Mouse (Mus musculus) lung, postnatal 0 days (tissue): ENCODE results near the gene Pmp22.

ENCODE experiments used
- CTCF ChIP-seq: IDR thresholded peaks from 2 replicates; pipeline ENCODE4 v1.5.1; 2016; ENCODE audit warnings: antibody characterized with exemption, mild to moderate bottlenecking
- EP300 ChIP-seq: IDR thresholded peaks from 2 replicates; pipeline ENCODE4 v1.6.1; 2016; ENCODE audit warnings: antibody characterized with exemption, mild to moderate bottlenecking, control low read depth

DNA sequence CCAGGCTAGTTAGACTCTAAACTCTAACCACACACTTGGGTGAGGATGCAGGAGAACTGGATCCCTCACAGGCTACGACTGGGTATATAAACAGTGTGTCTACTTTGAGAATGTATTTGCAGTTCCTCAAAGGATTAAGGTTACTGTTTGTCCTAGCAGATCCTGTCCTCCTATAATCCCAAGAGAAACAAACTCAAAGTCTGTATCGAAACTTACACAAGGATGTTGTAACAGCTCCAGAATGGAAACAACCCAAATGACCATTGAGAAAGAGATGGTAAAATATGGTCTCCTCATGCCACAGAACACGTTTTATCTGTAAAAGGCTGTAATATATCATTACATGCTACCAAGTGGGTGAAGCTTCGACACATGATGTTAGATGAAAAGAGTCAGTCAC, 39.0 kb downstream of the Pmp22 start:
- no peak for TF ChIP-seq EP300
- no peak for TF ChIP-seq CTCF
